Mouse (Mus musculus) hindbrain, embryonic 16.5 days (tissue): ENCODE measurements around the gene Pfkfb3. TPM values are rescaled to one million over a fixed set of nuclear protein-coding genes. Genes with fewer than 3 reads are reported as not detected.
A peak's percentile ranks its signal among the peaks of the same experiment; 100 is the strongest.

Source experiments
- ATAC-seq: fragments of 200-750 bp; cut with Nextera tagmentation; 2 replicates; pipeline ENCODE4 v1.8.0; 2017; ENCODE audit warnings: moderate TSS enrichment, moderate library complexity
- H3K27ac ChIP-seq: fragments of 300-500 bp; sonication (generic); 2 replicates; pipeline ENCODE4 v1.5.1; 2014; ENCODE audit warnings: low read depth, mild to moderate bottlenecking, control low read depth, low read length, moderate library complexity
- H3K27me3 ChIP-seq: fragments of 300-500 bp; sonication (generic); replicated peaks from 2 replicates; pipeline ENCODE4 v1.6.1; 2014; ENCODE audit warnings: low read length; ENCODE audit not compliant: control insufficient read depth, insufficient read depth
- H3K36me3 ChIP-seq: fragments of 300-500 bp; sonication (generic); 2 replicates; pipeline ENCODE4 v1.6.1; 2014; ENCODE audit warnings: mild to moderate bottlenecking, low read length, moderate library complexity, mixed read lengths; ENCODE audit not compliant: control insufficient read depth, insufficient read depth
- H3K4me1 ChIP-seq: fragments of 300-500 bp; sonication (generic); 2 replicates; pipeline ENCODE4 v1.6.1; 2014; ENCODE audit warnings: low read depth, low read length; ENCODE audit not compliant: control insufficient read depth, insufficient read depth
- H3K4me2 ChIP-seq: fragments of 300-500 bp; sonication (generic); 2 replicates; pipeline ENCODE4 v1.6.1; 2014; ENCODE audit warnings: mild to moderate bottlenecking, low read length, control low read depth, moderate library complexity
- H3K4me3 ChIP-seq: fragments of 300-500 bp; sonication (generic); 2 replicates; pipeline ENCODE4 v1.5.1; 2014; ENCODE audit warnings: mild to moderate bottlenecking, low read length, control low read depth, moderate library complexity
- H3K9ac ChIP-seq: fragments of 300-500 bp; sonication (generic); 2 replicates; pipeline ENCODE4 v1.6.1; 2014; ENCODE audit warnings: low read depth, mild to moderate bottlenecking, control low read depth, low read length, moderate library complexity
- H3K9me3 ChIP-seq: fragments of 300-500 bp; sonication (generic); 2 replicates; pipeline ENCODE4 v1.6.1; 2014; ENCODE audit warnings: mild to moderate bottlenecking, low read length, moderate library complexity; ENCODE audit not compliant: control insufficient read depth
- WGBS: fragments of 180-500 bp; shearing (Covaris S2); extraction: QIAGEN DNeasy Blood & Tissue Kit; methylation state at CpG from one replicate; pipeline ENCODE4 v1.1.7; 2014; 5-methylcytosine and 5-hydroxymethylcytosine counted together
- polyA plus RNA-seq: library from polyadenylated mRNA; unstranded; fragments of >200 nt; fragmentation: Nextera tagmentation; extraction: Ambion mirVana; gene quantifications from 2 replicates; pipeline ENCODE4 v1.2.1, GENCODE M21; 2015

Gene Pfkfb3
- polyA plus RNA-seq, 1 experiment from 2014 or later = 28.5 TPM

DNA sequence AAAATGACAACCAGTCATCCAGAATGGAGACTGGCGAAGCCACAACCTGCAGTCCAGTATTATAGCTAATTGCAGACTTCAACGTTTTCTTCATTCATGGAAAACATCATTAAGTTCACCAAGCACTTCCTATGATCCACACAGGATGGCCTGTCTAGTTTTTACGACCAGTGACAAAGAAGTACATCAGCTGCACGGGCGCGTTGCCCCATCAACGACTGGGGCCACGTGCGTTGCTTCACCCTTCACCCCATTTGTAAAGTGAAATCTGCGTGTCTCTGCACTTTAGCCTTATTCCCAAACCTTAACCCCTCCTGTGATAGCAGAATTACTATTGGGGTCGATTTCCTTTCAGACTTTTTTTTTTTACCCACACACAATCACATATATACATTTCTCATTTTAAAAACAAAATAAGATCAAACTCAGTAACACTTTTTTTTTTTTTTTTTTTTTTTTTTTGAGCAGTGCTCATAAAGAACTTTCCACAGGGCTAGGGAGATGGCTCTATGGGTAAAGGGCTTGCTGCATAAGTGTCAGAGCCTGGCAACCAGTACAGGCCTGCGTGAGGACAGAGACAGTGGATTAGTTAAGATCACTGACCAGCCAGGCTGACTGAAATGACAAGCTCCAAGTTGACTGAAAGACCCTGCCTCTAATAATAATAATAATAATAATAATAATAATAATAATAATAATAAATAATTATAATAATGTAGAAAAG, 115.5 kb downstream of the Pfkfb3 start:
- Histone ChIP-seq H3K4me1 (no peaks in the 10 kb centered on the region), H3K27me3 (no peaks in the 10 kb centered on the region), H3K4me3 (no peak overlapping the region), H3K9ac (no peak overlapping the region), H3K27ac (no peak overlapping the region), H3K4me2 (no peak overlapping the region), H3K36me3 (no peaks in the 10 kb centered on the region), H3K9me3 (no peaks in the 10 kb centered on the region)
- ATAC-seq = no peak
- WGBS = 85% methylated on average over 12 of the region's 12 CpGs

DNA sequence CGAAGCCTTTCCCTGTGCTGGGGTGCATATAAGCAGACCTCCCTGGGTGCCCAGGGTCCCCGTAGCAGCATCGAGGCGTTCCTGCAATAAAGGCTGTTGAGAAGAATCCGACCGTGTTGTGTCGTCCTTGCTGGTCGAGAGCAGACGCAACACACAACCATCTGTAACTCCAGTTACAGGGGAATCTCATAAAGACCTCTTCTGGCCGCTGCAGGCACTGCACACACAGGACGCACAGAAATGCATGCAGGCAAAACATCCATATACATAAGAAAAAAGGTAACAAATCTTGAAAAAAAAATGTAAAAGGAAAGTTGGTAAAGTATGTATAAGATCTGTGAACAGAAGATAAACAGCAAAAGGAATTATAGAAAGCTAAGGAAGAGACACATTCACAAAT, 117.5 kb downstream of the Pfkfb3 start:
- Histone ChIP-seq H3K27ac (no peak overlapping the region), H3K9me3 (no peaks in the 10 kb centered on the region), H3K27me3 (no peaks in the 10 kb centered on the region), H3K4me1 (no peaks in the 10 kb centered on the region), H3K4me3 (no peak overlapping the region), H3K36me3 (no peaks in the 10 kb centered on the region), H3K9ac (no peak overlapping the region), H3K4me2 (no peak overlapping the region)
- 95% methylated on average over 11 of the region's 11 CpGs for WGBS
- ATAC-seq = no peak

DNA sequence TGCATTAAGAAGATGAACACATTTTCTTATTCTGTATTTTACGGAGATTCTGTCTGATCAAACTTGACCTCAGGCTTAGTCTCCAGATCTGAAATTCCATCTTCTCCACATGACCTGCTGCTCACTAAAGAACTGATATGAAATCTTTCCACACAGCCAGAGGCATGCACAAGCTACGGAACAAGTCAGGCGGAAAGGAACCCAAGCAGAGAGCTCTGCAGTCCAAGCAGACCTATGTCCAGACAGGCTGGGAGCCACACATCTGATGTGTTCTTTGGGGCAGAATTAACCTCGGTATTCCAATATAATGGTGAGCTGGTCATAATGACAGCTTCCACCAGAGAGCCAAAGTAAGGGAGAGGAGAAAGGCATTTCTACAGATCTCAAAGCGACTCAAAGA, 120.5 kb downstream of the Pfkfb3 start:
- Histone ChIP-seq H3K27ac (no peak overlapping the region), H3K9me3 (no peaks in the 10 kb centered on the region), H3K4me3 (no peak overlapping the region), H3K27me3 (no peaks in the 10 kb centered on the region), H3K36me3 (no peaks in the 10 kb centered on the region), H3K4me2 (no peak overlapping the region), H3K4me1 (no peaks in the 10 kb centered on the region), H3K9ac (no peak overlapping the region)
- 84% methylated on average over 5 of the region's 5 CpGs for WGBS
- ATAC-seq = no peak

DNA sequence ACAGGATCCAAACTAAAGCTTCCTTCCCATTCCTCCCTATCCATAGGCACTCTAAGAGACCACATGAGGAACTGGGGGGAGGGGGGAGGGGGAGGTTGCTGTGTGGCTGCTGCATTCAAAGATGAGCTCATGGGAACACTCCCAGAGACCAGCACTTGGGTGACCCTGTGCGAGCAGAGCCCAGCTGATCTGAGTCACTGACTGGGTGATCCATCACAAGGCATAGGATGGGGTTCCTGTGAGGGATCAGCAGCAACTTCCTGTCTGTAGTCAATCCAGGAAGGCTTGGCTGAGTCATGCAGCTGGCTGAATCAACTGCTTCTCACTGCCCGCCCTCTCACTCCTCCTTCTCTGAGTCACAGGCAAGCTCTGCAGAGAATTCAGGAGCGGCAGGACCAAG, 124.3 kb downstream of the Pfkfb3 start:
- peak; percentile 79 for ATAC-seq

DNA sequence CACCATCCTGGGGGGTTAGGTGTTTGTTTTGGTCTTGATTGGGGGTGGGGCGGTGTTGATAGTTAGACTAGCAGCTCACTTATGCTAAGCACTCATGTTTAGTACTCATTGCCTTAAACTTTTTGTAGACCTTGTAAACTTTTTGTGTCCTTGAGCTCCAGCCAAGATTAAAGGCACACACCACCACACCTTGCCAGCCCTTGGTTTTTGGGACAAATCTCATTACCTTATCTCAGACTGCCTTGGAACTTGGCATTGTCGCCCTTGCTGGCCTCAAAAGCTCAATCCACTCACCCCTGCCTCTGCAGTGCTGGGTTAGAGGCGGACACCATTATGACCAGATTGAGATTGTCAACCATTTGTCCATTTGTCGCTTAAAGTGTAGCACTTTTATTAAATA, 125.3 kb downstream of the Pfkfb3 start:
- H3K27me3 ChIP-seq = no peaks in the 10 kb centered on the region
- no peak overlapping the region for H3K4me2 ChIP-seq
- ATAC-seq = no peak
- WGBS = 94% methylated on average over 4 of the region's 4 CpGs
- no peaks in the 10 kb centered on the region for H3K4me1 ChIP-seq
- H3K4me3 ChIP-seq = no peak overlapping the region
- no peaks in the 10 kb centered on the region for H3K9me3 ChIP-seq
- H3K36me3 ChIP-seq = no peaks in the 10 kb centered on the region
- no peak overlapping the region for H3K9ac ChIP-seq
- no peak overlapping the region for H3K27ac ChIP-seq

More for the DNA sequence above, 124.3 kb downstream of the Pfkfb3 start:
- Histone ChIP-seq H3K9me3 (no peaks in the 10 kb centered on the region), H3K4me3 (no peak overlapping the region), H3K9ac (no peak overlapping the region), H3K27ac (no peak overlapping the region), H3K4me2 (no peak overlapping the region), H3K36me3 (no peaks in the 10 kb centered on the region), H3K27me3 (no peaks in the 10 kb centered on the region), H3K4me1 (no peaks in the 10 kb centered on the region)
- WGBS = 46% methylated on average over 3 of the region's 3 CpGs

DNA sequence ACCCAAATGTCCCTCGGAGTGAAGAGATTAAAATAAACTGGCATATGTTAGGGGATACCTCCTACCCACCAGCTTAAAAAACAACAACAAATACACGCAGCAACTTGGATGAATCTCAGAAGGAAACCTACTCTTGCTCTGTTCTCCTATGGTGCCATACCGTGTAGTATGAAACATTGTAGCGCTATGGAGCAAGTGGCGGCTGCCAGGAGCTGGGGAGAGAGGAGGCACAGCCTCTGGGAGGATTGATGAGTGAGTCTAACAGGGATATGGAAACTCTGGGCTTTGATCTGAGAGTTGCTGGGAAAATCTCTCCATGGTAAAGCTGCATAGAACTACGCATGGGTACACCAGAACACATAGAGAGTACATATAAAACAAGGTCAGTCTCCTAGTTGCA, 126.3 kb downstream of the Pfkfb3 start:
- no peaks in the 10 kb centered on the region for H3K27me3 ChIP-seq
- H3K9me3 ChIP-seq = no peaks in the 10 kb centered on the region
- no peaks in the 10 kb centered on the region for H3K36me3 ChIP-seq
- no peak overlapping the region for H3K27ac ChIP-seq
- no peaks in the 10 kb centered on the region for H3K4me1 ChIP-seq
- WGBS = 85% methylated on average over 6 of the region's 6 CpGs
- no peak overlapping the region for H3K4me2 ChIP-seq
- no peak overlapping the region for H3K4me3 ChIP-seq
- ATAC-seq = no peak
- H3K9ac ChIP-seq = no peak overlapping the region

DNA sequence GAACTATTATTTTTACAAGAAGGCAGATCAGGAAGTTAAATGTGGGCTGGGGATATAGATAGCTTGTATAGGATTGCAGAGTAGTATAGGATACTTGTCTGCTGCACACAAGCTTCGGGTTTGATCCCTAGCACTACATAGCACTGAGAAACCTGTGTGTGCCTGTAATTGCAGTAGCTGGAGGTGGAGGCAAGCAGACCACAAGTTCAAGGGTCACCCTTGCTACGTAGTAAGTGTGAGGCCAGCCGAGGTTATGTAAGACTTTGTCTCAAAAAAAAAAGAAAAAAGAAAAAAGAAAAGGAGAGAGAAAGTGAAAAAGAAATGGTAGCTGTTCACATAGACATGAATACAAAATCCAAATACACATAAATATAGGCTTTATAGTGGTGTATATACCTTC, 127.5 kb downstream of the Pfkfb3 start:
- Histone ChIP-seq H3K9ac (no peak overlapping the region), H3K36me3 (no peaks in the 10 kb centered on the region), H3K27me3 (no peaks in the 10 kb centered on the region), H3K4me2 (no peak overlapping the region), H3K4me3 (no peak overlapping the region), H3K9me3 (no peaks in the 10 kb centered on the region), H3K4me1 (no peaks in the 10 kb centered on the region), H3K27ac (no peak overlapping the region)
- ATAC-seq = no peak
- 73% methylated on average over 3 of the region's 3 CpGs for WGBS

DNA sequence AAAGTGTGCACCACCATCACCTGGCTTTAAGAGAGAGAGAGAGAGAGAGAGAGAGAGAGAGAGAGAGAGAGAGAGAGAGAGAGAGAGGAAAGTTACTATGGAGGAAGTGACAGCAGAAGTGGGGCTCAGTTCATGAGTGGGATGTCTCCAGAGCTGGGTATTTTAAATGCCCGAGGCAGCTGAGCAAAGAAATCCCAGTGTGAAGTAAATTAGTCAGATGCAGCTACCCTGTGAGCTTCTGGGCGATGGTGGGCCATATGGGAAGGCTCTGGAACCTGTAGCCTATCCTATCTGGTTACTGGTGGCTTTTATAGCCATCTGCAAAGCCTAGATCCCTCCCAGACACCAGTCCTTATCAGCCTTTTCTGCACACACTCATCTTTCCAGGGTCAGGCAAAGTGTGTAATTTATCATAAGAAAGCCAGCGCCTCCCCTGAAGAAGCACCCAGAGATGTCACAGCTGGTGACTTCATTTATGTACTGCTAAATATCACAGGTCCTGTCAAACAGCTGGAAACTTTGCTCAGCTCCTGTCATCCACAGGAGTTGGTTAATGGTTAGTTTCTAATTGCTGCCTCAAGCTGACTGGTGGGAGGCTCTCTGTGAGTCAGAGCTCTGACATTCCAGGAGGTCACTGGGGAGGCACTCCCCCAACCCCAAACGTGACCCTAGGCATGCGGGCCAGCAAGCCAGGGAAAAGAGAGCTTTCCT, 128.3 kb downstream of the Pfkfb3 start:
- Histone ChIP-seq H3K36me3 (no peaks in the 10 kb centered on the region), H3K9me3 (no peaks in the 10 kb centered on the region), H3K9ac (no peak overlapping the region), H3K27me3 (no peaks in the 10 kb centered on the region), H3K27ac (no peak overlapping the region), H3K4me3 (no peak overlapping the region), H3K4me1 (no peaks in the 10 kb centered on the region), H3K4me2 (no peak overlapping the region)
- 25% methylated on average over 5 of the region's 5 CpGs for WGBS
- no peak for ATAC-seq

DNA sequence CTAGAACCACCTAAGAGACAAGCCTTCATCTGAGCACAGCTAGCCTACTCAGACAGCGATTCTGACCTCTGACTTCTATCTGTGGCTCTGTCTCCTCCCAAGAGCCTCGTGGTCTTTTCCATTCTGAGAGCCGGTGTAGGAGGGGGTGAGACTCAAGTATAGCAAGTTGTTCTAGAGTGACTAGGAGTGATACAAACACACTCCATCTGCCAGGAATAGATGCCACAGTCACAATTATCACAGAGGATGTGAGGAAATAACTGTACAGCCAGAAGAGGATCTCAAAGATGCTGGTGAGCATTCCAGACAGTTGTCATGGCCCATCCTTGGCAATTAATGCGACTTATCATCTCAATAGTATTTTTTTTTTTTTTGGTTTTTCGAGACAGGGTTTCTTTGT, 129.6 kb downstream of the Pfkfb3 start:
- ATAC-seq = no peak
- Histone ChIP-seq H3K27me3 (no peaks in the 10 kb centered on the region), H3K9me3 (no peaks in the 10 kb centered on the region), H3K4me3 (no peak overlapping the region), H3K4me1 (no peaks in the 10 kb centered on the region), H3K9ac (no peak overlapping the region), H3K27ac (no peak overlapping the region), H3K36me3 (no peaks in the 10 kb centered on the region), H3K4me2 (no peak overlapping the region)
- 84% methylated on average over 5 of the region's 5 CpGs for whole genome bisulfite sequencing
